Comparison of ENCODE assay signal across 11 mouse cellular contexts in the genomic region with DNA sequence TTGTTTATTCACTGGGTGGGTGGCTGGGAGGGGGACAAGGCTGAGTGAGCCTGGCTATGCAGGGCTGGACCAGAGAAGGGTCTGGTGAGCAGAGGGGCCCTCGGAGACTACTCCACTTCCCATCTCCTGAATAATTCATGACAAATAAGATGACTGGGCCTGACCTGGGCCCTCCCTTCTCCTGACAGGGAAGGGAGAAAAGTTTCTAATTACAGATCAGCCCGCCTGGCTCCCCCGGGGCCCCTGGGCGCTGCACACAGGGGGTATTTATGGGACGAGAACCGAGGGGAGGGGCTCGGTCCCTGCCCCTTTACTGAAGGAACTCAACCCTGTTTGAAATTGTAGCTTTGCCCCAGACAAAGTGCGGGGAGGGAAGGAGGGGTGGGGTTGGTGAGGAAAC. TPM values are rescaled to one million over a fixed set of nuclear protein-coding genes. Genes with fewer than 3 reads are reported as not detected.
DNase-seq lines count a peak whose midpoint lies in the region; ATAC-seq and TF ChIP-seq lines count a peak whose summit lies in the region.
"Had no signal": no experiment of that assay in that cellular context is flagged by ENCODE, and none has a peak within 500 bp of the region (broad histone marks: within the 10 kb centered on the region; RNA-seq: fewer than 3 reads in every experiment).

No protein-coding gene starts in this region.

- no peak overlapping the region for H3K9ac ChIP-seq in heart, embryonic 15.5 days
- H3K9ac ChIP-seq in heart, adult 2 months (ENCODE audit: low read depth, low read length): no peak overlapping the region
- no peak overlapping the region for H3K9ac ChIP-seq in stomach, embryonic 14.5 days (replicated peaks; ENCODE audit: low read depth, low read length)
- no peak overlapping the region for H3K9ac ChIP-seq in stomach, postnatal 0 days (ENCODE audit: low read length)
- H3K9ac ChIP-seq in limb, embryonic 11.5 days (ENCODE audit: low read length): no peak overlapping the region

- peaks cover 27% of the 10 kb centered on the region for H3K27me3 ChIP-seq in heart, embryonic 15.5 days
- H3K27me3 ChIP-seq in heart, adult 2 months (ENCODE audit: control insufficient read depth, insufficient read depth, low read length): peaks cover 3% of the 10 kb centered on the region
- no peaks in the 10 kb centered on the region for H3K27me3 ChIP-seq in stomach, embryonic 14.5 days (ENCODE audit: control insufficient read depth, insufficient read depth, low read length)
- H3K27me3 ChIP-seq in stomach, postnatal 0 days (ENCODE audit: control insufficient read depth, insufficient read depth, low read length): no peaks in the 10 kb centered on the region
- no peaks in the 10 kb centered on the region for H3K27me3 ChIP-seq in limb, embryonic 11.5 days (ENCODE audit: control insufficient read depth, insufficient read depth, low read length)

- peak overlapping the region; percentile 39 for H3K4me2 ChIP-seq in heart, embryonic 15.5 days
- H3K4me2 ChIP-seq in stomach, embryonic 14.5 days (replicated peaks; ENCODE audit: low read depth, low read length): no peak overlapping the region
- H3K4me2 ChIP-seq in stomach, postnatal 0 days (replicated peaks; ENCODE audit: low read depth): no peak overlapping the region
- no peak overlapping the region for H3K4me2 ChIP-seq in limb, embryonic 11.5 days (ENCODE audit: low read depth, severe bottlenecking)

- no peaks in the 10 kb centered on the region for H3K36me3 ChIP-seq in heart, embryonic 15.5 days
- no peaks in the 10 kb centered on the region for H3K36me3 ChIP-seq in heart, adult 2 months (ENCODE audit: control insufficient read depth, insufficient read depth, low read length)
- no peaks in the 10 kb centered on the region for H3K36me3 ChIP-seq in stomach, embryonic 14.5 days (ENCODE audit: control insufficient read depth, insufficient read depth, low read length)
- H3K36me3 ChIP-seq in stomach, postnatal 0 days (ENCODE audit: control insufficient read depth, insufficient read depth, low read length): no peaks in the 10 kb centered on the region
- H3K36me3 ChIP-seq in limb, embryonic 11.5 days (ENCODE audit: control insufficient read depth, insufficient read depth, low read length): no peaks in the 10 kb centered on the region

- H3K27ac ChIP-seq in heart, embryonic 15.5 days: no peak overlapping the region
- H3K27ac ChIP-seq in heart, adult 2 months: no peak overlapping the region
- H3K27ac ChIP-seq in stomach, embryonic 14.5 days (ENCODE audit: low read length): no peak overlapping the region
- no peak overlapping the region for H3K27ac ChIP-seq in stomach, postnatal 0 days (replicated peaks)
- H3K27ac ChIP-seq in limb, embryonic 11.5 days (replicated peaks; ENCODE audit: low read depth, low read length): no peak overlapping the region

- no peak for TF ChIP-seq POLR2A in heart, adult 2 months (IDR thresholded peaks at IDR 0.05; ENCODE audit: insufficient read depth, low read depth, low read length)

- ATAC-seq in heart, embryonic 15.5 days (replicated peaks; ENCODE audit: insufficient number of reproducible peaks, insufficient read depth, low FRiP score, low read depth): no peak
- 0 out of 2 replicates have a peak, but pooled peaks have one; percentile 15 for ATAC-seq in stomach, embryonic 14.5 days (ENCODE audit: insufficient number of reproducible peaks, insufficient read depth, low FRiP score, low read depth)
- ATAC-seq in stomach, postnatal 0 days (ENCODE audit: low FRiP score, low TSS enrichment): no peak
- 0 out of 2 replicates have a peak, but pooled peaks have one; percentile 15 for ATAC-seq in limb, embryonic 11.5 days (ENCODE audit: insufficient number of reproducible peaks, low FRiP score, low TSS enrichment, low read depth)
- ATAC-seq: CD4-positive, CD25-positive, alpha-beta regulatory T cell, adult 4 months had no signal

- peaks cover 22% of the 10 kb centered on the region for H3K4me1 ChIP-seq in heart, embryonic 15.5 days (replicated peaks)
- H3K4me1 ChIP-seq in heart, adult 2 months (ENCODE audit: control insufficient read depth, insufficient read depth, low read length): no peaks in the 10 kb centered on the region
- H3K4me1 ChIP-seq in stomach, embryonic 14.5 days (ENCODE audit: control insufficient read depth, insufficient read depth, low read length): peaks cover 9% of the 10 kb centered on the region; the same call in 1 of the 2 replicates
- no peaks in the 10 kb centered on the region; the same call in 1 of the 2 replicates for H3K4me1 ChIP-seq in stomach, postnatal 0 days (replicated peaks; ENCODE audit: control insufficient read depth, insufficient read depth)
- H3K4me1 ChIP-seq in limb, embryonic 11.5 days (ENCODE audit: control insufficient read depth, insufficient read depth, low read length): 0 out of 2 replicates have a peak, but pooled peaks cover 5% of the 10 kb centered on the region

- TF ChIP-seq EP300 in heart, adult 2 months (IDR thresholded peaks at IDR 0.05; ENCODE audit: insufficient read depth, low read depth, low read length): no peak
- no peak for TF ChIP-seq EP300 in stomach, postnatal 0 days (optimal IDR thresholded peaks at IDR 0.05)

- 0 out of 2 replicates have a peak overlapping the region, but pooled peaks have one; percentile 1 for H3K4me3 ChIP-seq in heart, embryonic 15.5 days
- H3K4me3 ChIP-seq in heart, adult 2 months: no peak overlapping the region
- H3K4me3 ChIP-seq in stomach, embryonic 14.5 days (ENCODE audit: low read depth, low read length): no peak overlapping the region
- no peak overlapping the region for H3K4me3 ChIP-seq in stomach, postnatal 0 days (ENCODE audit: low read depth, low read length)
- H3K4me3 ChIP-seq in limb, embryonic 11.5 days (ENCODE audit: low read depth, low read length): no peak overlapping the region

- 11% methylated on average over 8 of the region's 8 CpGs for WGBS in heart, embryonic 15.5 days
- 16% methylated on average over 8 of the region's 8 CpGs for WGBS in heart, adult 2 months
- 6% methylated on average over 8 of the region's 8 CpGs for WGBS in stomach, embryonic 14.5 days
- 11% methylated on average over 8 of the region's 8 CpGs for WGBS in stomach, postnatal 0 days
- WGBS in limb, embryonic 11.5 days: 7% methylated on average over 8 of the region's 8 CpGs

- intact Hi-C loops in heart, adult 2 months (cut with DNase I): no loop called here
- intact Hi-C loops in gastrocnemius, postnatal 36 days (cut with DNase I): no loop called here

- TF ChIP-seq CTCF in heart, adult 2 months (IDR thresholded peaks at IDR 0.05): no peak
- no peak for TF ChIP-seq CTCF in stomach, postnatal 0 days (IDR thresholded peaks at IDR 0.05; ENCODE audit: low read depth)

- H3K79me2 ChIP-seq in heart, adult 2 months (replicated peaks; ENCODE audit: control insufficient read depth, insufficient read depth, low read length): no peaks in the 10 kb centered on the region

- no peaks in the 10 kb centered on the region for H3K9me3 ChIP-seq in heart, embryonic 15.5 days (replicated peaks)
- no peaks in the 10 kb centered on the region for H3K9me3 ChIP-seq in stomach, embryonic 14.5 days (ENCODE audit: control insufficient read depth, low read depth, low read length)
- H3K9me3 ChIP-seq in stomach, postnatal 0 days (ENCODE audit: control insufficient read depth, low read length): no peaks in the 10 kb centered on the region
- no peaks in the 10 kb centered on the region for H3K9me3 ChIP-seq in limb, embryonic 11.5 days (ENCODE audit: control insufficient read depth, low read length)

- no peak for DNase-seq in heart, adult 2 months
- DNase-seq in stomach, postnatal 0 days (ENCODE audit: low spot score): no peak
- DNase-seq in limb, embryonic 11.5 days (ENCODE audit: low spot score): no peak
- no peak for DNase-seq in cerebellum, adult 9-11 months
- no peak for DNase-seq in gastrocnemius, adult 18-20 months (ENCODE audit: low spot score)
- no peak for DNase-seq in gastrocnemius, postnatal 36 days
- DNase-seq: cerebellum, adult 9-10 months had no signal

RNA-seq across cellular contexts. Expression of a gene that starts 35.2 kb away (rescaled TPM):
- polyA plus RNA-seq in heart, embryonic 15.5 days (2015; fragmentation: Nextera tagmentation; extraction: Ambion mirVana): 2.0 and 3.5 TPM in 2 replicates
- under 1 TPM; 0.55 to 0.99 TPM for total RNA-seq in heart, adult 2 months (2021)
- polyA plus RNA-seq in heart, adult 2 months (2012; rRNA removed): 0.61 and 0.64 TPM in 2 replicates
- 15.7 and 17.2 TPM in 2 replicates for polyA plus RNA-seq in stomach, embryonic 14.5 days (2014; fragmentation: Nextera tagmentation; extraction: Ambion mirVana)
- polyA plus RNA-seq in stomach, postnatal 0 days (2015; fragmentation: Nextera tagmentation; extraction: Ambion mirVana): 3.2 and 3.6 TPM in 2 replicates
- polyA plus RNA-seq in limb, embryonic 11.5 days (2014; fragmentation: Nextera tagmentation; extraction: Ambion mirVana): 45.9 and 48.3 TPM in 2 replicates
- total RNA-seq in gastrocnemius, adult 18-20 months (2021): under 1 TPM in 1 of 2 experiments, not detected in 1; 0.57 TPM
- under 1 TPM; 0.36 to 0.49 TPM for total RNA-seq in gastrocnemius, postnatal 36 days (2021)
- total RNA-seq: hematopoietic stem cell, adult 5-6 weeks had no signal
- polyA plus RNA-seq: CD4-positive, CD25-positive, alpha-beta regulatory T cell, adult 4 months had no signal

RNA-seq across cellular contexts. Expression of a gene that starts 45.4 kb away (rescaled TPM):
- 1,326 and 1,479 TPM in 2 replicates for polyA plus RNA-seq in heart, embryonic 15.5 days (2015; fragmentation: Nextera tagmentation; extraction: Ambion mirVana)
- 100 to 1,000 TPM; 232 to 256 TPM for total RNA-seq in heart, adult 2 months (2021)
- 546 and 797 TPM in 2 replicates for polyA plus RNA-seq in heart, adult 2 months (2012; rRNA removed)
- 898 and 932 TPM in 2 replicates for polyA plus RNA-seq in stomach, embryonic 14.5 days (2014; fragmentation: Nextera tagmentation; extraction: Ambion mirVana)
- polyA plus RNA-seq in stomach, postnatal 0 days (2015; fragmentation: Nextera tagmentation; extraction: Ambion mirVana): 1,431 and 1,574 TPM in 2 replicates
- 712 and 734 TPM in 2 replicates for polyA plus RNA-seq in limb, embryonic 11.5 days (2014; fragmentation: Nextera tagmentation; extraction: Ambion mirVana)
- 10 to 100 TPM; 42.5 to 67.7 TPM for total RNA-seq in gastrocnemius, adult 18-20 months (2021)
- total RNA-seq in gastrocnemius, postnatal 36 days (2021): 10 to 100 TPM; 49.7 to 56.1 TPM

RNA-seq across cellular contexts. Expression of a gene that starts 53.2 kb away (rescaled TPM):
- 35.2 and 39.2 TPM in 2 replicates for polyA plus RNA-seq in heart, embryonic 15.5 days (2015; fragmentation: Nextera tagmentation; extraction: Ambion mirVana)
- 10 to 100 TPM; 21.8 to 24.3 TPM for total RNA-seq in heart, adult 2 months (2021)
- 13.9 and 20.0 TPM in 2 replicates for polyA plus RNA-seq in heart, adult 2 months (2012; rRNA removed)
- 61.3 and 63.8 TPM in 2 replicates for polyA plus RNA-seq in stomach, embryonic 14.5 days (2014; fragmentation: Nextera tagmentation; extraction: Ambion mirVana)
- polyA plus RNA-seq in stomach, postnatal 0 days (2015; fragmentation: Nextera tagmentation; extraction: Ambion mirVana): 63.3 and 65.4 TPM in 2 replicates
- 59.8 and 64.4 TPM in 2 replicates for polyA plus RNA-seq in limb, embryonic 11.5 days (2014; fragmentation: Nextera tagmentation; extraction: Ambion mirVana)
- total RNA-seq in gastrocnemius, adult 18-20 months (2021): 10 to 100 TPM; 18.2 to 18.3 TPM
- 10 to 100 TPM; 16.5 to 19.4 TPM for total RNA-seq in gastrocnemius, postnatal 36 days (2021)

RNA-seq across cellular contexts. Expression of a gene that starts 53.2 kb away (rescaled TPM):
- 21.5 and 23.7 TPM in 2 replicates for polyA plus RNA-seq in heart, embryonic 15.5 days (2015; fragmentation: Nextera tagmentation; extraction: Ambion mirVana)
- 10 to 100 TPM; 18.1 to 19.8 TPM for total RNA-seq in heart, adult 2 months (2021)
- 18.2 and 19.9 TPM in 2 replicates for polyA plus RNA-seq in heart, adult 2 months (2012; rRNA removed)
- polyA plus RNA-seq in stomach, embryonic 14.5 days (2014; fragmentation: Nextera tagmentation; extraction: Ambion mirVana): 36.0 and 37.0 TPM in 2 replicates
- polyA plus RNA-seq in stomach, postnatal 0 days (2015; fragmentation: Nextera tagmentation; extraction: Ambion mirVana): 12.9 and 14.7 TPM in 2 replicates
- 42.5 and 46.7 TPM in 2 replicates for polyA plus RNA-seq in limb, embryonic 11.5 days (2014; fragmentation: Nextera tagmentation; extraction: Ambion mirVana)
- total RNA-seq in gastrocnemius, adult 18-20 months (2021): 10 to 100 TPM; 23.6 to 24.7 TPM
- 10 to 100 TPM; 22.0 to 22.2 TPM for total RNA-seq in gastrocnemius, postnatal 36 days (2021)

Comparison
In these comparisons a context has a peak if more than half of its experiments do, and no peak if none do; other contexts are left out.
1. ATAC-seq: peak in stomach, embryonic 14.5 days (single experiment) and limb, embryonic 11.5 days (single experiment); none in heart, embryonic 15.5 days (single experiment) and stomach, postnatal 0 days (single experiment).